Mouse (Mus musculus) retina, embryonic 14.5 days (tissue): Measurements from ENCODE around the gene Cdc7.

ENCODE experiments used
- DNase-seq: peaks from one replicate; pipeline ENCODE4 v3.0.0-alpha.2; 2015; ENCODE audit warnings: low spot score

Cdc7 gene

DNA sequence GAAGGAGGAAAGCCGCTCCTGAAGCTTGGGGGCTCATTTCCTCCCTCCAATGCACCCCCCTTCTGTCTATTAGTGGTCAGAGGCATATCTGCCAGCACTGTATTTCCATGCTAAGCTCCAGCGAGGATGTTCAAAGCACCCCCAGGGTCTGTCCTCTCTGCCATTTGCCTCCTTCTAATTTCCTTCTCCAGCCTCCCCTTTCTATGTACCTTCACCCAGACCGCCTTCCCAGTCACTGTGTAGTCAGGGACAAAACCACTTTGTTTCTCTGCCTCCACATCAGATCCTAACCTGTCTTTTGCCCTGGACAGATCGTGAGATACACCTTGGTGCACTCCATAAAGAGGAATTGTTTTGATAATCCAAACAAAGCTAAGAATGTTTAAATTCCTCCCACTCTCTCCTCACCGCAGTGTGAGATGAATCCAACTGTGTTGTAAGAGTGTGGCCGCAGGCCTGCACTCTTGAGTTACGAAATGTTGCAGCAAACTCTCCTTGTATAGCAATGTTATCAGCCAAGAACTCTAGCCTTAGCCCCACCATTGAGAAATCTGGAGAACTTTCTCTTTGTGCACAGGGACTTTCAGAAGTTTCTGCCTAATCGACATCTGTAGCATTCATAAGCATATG lies 27.3 kb downstream of the Cdc7 start:
- DNase-seq, result no peak

DNA sequence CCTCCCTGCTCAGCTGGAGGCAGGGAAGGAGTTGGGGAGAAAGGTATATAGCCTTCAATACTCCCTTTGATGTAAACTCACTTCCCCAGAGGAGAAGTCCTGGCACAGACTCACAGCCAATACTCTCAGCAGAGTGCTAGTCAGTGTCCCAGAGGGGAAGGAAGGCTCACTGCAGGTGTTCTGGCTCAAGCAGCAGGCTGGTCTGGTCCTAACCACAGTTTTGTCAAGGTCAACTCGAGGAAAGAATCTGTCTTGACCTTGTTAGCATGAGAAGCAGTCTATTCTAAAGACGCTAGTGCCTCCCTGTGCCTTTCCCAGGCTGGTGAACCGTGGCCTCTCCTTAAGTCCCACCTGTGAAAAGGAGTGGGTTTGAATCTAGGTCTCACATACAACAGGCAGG lies 30.6 kb downstream of the Cdc7 start:
- no peak for DNase-seq

DNA sequence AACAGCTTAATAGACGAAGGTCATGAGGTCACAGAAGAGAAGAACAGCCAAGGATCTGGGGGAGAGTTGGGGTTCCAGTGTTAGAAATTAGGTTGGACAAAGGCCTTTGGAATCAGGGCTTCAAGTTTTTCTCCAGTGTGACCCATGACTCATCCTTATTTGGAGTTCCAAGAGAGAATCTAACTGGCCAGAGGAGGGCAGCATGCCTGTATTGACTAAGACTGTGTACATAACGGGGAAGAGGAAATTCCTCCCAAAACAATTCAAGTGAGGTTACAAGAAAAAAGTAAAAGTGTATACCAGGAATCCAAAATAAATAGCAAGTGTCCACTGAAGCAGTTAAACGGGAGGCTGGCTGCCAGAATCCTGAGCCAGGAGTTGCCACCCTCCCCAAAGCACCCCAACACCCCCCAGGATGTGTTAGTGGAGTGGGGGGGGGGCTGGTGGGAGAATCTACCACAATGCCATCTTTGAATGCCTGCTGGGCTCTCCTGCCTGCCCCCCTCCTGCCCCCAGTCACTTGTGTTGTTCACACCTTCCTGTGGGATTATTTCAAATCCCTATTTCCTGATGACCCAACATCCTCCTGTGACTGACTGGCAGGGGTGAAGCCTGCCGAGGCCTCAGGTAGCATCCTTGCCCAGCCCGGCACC lies 31.9 kb downstream of the Cdc7 start:
- peak; percentile 64 for DNase-seq

DNA sequence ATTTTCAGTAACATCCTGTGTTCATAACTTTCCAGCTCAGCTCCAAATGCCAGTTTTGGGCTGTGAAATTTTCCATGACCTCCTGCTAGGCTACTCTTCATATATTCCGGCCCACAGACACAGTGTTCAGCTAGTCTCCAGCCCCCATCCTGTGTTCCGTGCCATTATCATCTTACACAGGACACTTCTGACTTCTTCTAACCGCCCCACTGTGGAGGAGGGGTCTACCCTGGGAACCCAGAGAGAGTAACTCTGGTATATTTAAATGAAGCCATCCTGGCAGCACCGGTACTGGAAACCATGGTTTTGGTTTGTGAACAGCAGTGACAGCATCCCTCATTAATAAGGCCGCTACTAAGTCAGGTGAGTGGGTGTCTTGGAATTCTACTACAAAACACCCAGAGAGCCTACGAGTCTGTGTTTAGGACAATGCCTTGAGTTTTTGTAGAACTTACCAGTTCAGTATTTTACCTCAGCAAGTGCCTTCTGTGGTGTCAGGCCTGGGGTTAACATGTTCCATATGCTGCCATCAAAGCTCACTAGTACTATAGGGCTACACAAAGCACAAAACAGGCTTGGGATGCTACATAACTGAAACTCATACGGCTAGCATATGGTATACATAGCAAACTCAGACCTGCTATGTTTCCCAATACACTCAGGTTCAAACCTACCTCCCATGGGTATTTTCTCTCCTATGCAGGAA lies 32.6 kb downstream of the Cdc7 start:
- DNase-seq, result no peak

DNA sequence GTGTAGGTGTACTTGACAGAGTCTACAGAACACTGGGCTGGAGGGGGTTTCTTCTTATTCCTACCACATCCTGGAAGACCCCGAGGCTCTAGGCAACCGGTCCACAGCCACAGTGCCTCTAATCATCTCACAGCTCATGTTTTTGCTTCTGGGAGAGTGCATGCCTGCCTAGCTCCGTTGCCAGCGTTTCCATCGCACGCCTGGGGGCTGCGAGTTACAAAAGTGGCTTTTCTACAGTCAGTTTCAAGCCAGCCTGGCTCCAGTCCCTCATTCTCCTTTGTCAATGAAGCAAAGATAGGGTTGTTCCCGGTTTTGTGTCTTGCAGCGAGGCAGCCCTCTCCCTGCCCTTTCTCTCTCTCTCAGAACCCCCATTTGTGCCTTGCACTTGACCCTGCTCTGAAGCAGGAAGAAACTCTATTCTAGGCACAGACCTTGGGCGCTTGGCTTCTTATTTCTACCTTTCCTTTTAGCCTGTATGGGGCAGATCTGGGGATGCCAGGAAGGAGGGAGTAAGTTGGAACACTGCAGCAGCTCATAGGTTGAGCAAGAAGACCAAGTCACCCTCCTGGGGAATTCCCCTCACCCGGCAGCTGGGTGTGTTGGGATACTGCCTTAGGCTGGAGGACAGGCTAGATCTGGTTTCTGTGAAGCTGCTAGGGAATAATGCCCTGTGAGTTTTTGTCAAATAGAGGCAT lies 37.4 kb downstream of the Cdc7 start:
- no peak for DNase-seq

DNA sequence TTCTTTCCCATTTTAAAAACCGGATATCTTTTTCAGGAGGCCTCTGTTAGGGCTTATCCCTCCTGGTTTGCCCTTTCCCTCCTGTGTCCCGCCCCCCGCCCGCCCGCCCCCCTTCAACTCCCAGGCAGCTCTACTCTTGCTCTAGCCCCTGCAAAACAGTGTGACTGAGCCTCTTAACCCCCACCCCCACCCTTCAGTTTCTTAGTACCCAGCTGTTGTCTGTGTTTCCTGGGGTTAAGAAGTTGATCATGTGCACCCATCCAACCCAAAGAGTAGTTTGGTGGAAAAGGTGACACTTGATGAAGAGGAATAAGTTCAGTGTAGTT lies 37.9 kb downstream of the Cdc7 start:
- no peak for DNase-seq

DNA sequence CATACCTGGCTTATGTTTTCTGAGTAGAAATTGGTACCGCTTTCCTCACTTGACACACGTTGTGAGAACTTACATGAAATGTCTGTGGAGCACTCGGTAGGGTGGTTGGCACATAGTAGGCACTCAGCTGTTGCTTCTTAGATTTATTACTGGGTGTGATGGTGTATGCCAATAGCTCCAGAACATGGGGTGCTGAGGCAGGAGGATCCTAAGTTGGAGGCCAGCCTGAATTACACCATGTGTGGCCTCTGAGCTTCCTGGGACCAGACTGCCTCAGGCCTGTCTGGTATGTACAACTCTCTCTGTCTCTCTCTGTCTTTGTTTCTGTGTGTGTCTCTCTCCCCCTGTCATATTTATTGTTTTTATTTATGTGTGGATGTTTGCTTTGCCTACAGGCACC lies 45.6 kb downstream of the Cdc7 start:
- DNase-seq, result no peak

DNA sequence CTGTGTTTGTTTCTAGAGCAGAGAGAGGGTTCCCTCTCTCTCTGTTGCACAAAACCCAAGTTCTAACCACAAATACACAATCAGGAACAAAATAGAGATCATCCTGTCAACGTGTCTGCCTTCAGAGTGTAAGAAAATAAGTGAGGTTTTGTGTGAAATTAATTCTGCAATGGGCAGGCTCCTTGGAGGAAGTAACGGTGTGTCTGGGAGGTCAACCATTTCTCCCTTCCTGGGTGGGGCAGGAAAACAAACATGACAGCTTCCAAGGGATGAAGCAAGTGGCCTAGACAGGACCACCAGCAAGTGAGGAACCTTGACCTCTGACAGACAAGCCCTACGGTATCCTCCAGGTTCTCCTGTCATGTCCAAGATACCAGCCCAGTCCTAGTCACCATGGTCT lies 46.2 kb downstream of the Cdc7 start:
- no peak for DNase-seq

DNA sequence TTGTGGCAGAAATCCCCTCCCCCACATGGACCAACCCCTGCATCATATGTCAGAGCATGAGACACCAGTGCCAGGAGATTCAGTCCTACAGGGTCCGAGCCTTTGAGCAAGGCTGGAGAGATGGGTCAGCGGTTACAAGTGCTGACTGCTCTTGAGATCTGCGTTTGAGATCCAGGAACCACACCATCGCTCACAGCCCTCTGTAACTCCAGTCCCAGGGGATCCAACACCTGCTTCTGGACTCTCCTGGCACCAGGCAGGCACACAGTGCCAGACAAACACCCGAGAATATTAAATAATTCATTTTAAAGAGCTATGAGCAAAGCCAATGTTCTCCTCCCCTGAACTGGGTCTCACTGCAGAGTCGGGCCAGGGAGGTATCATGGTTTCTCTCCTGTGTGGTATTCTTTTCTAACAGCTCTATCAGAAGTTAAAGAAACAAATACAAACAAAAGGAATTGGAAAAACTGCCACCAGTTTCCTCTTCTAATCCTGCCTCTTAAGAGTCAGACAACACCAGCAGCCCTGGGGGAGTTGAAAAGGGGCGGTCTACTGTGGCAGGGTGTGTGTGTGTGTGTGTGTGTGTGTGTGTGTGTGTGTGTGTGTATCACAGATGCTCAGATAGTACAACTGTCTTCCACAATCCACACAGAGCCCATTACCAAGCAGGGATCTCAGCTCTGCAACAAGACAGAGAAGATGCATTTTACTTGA lies 47.4 kb downstream of the Cdc7 start:
- DNase-seq, result no peak

DNA sequence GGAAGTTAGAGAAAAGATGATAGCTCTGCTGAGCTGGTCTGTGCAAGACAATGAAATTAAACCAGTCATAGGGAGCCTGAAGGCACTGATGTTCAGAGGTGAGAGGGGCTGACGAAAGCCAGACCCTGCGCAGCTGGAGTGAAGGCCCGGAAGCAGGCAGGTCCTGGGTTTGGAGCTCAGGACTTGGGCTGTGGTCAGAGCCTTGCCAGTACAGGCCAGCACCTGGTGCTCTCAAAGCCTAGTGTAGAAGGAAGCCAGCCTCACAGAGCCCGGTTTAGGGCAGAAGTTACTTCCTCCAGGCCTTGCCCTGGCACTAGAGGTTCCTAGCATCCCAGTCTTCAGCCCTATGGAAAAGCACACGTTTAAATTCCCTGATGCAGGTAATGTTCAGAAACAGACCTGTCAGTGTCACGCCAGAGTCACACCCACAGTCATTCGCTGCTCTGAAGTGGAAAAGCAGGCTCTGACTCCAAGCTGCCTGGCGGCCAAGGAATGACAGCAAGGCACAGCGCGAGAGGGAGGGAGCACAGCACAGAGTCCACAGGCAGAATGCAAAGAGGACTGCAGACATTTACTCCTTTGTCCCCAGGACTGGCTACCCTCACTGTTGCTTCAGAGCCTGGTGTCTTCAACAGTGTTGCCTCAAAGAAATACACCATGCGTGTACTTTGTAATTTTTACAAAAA lies 48.1 kb downstream of the Cdc7 start:
- no peak for DNase-seq

DNA sequence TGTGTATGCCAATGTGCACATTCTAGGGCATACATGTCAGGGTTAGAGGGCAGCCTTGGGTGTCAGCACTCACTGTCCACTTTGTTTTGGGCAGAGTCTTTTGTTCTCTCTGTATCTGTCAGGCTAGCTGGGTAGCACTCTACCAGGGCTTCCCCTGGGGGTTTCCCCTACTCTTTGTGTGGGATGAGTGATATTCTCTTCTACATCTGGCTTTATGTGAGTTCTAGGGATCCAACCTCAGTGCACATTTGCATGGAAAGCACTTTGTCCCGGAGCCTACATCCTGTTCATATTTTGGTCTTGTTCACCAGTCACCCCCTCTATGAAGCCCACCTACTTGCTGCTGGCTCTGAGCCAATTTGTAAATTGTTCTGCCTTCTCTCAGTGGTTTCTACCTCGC lies 49.3 kb downstream of the Cdc7 start:
- DNase-seq, result no peak

DNA sequence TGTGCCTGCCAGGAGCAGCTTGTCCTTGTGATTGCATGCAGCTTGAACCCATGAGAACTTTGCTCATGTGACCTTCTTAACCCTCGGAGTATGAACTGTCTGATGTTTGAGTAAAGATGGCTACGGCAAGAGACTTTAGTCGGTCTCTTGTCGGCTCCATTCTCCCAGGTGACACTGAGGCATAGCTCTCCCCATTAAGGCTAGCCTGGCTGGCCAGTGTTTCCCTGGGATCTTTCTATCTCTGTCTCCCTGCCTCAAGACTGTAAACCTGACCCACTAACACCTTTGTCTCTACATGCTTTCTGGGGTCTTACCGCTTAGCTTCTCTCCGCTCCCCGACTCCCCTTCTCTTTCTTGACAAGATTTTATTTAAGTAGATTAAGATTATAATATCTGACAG lies 50.0 kb downstream of the Cdc7 start:
- DNase-seq, result no peak

DNA sequence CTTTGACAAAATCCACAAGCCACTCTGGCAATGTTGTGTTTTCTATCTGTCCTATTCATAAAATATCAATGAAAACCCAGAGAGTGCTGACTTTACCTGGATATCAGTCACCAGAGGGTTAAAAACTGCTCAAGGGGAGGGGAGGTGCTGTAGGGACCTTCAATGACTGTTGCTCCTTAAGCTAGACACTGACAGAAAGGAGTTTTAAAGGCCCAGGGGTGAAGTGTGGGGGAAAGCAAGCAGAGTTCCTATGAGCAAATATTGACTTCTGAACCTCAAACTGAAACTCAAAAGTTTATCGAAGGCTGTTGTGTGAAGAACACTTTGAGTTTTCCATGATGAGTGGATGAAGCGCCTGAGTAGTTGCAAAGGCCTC lies 50.9 kb downstream of the Cdc7 start:
- no peak for DNase-seq

DNA sequence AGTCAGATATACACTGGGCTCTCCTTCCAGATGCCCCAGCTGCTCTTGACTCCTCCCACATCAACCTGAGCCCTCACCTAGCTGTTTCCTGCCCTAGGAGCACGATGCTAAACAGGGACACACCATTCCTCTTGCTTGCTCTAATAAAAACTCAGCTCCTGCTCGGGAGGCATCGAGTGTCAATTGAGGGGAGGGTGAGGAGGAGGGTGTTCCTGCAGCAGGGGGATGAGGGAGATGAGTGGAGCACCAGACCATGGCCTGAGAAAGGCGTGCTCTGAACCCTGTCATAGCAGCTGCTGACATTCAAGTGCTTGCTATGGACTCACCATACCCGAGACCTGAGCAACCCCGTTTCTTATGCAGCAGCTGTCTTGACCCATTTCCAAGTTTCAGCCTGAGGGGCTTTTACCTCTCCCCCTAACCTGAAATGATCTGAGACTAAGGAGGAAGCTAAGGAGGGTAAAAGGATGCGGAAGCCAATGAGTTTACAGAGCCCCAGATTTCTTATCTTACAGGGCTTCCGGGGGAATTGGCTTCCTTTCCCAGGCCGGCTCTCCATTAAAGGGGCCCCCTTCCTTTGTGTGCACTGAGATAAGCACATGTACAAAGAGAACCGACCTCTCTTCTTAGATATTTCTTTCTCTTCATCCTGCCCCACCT lies 51.4 kb downstream of the Cdc7 start:
- DNase-seq, result no peak

DNA sequence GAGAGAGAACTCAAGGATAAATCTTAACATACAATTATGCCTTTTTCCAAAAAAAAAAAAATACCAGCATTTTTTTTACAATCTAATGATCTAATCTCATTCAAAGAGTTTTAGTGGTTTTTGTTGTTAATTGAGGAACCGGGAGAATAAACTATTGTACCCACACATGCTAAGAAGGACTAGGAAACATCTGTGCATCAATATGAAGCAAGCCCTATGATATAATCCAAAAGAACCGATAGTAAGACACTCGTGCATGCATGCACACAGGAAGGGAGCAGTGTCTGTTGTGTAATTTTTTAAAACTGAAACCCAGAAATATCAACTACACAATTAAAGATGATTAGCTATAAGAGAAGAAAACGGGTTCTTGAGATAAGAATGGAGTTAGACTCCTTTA lies 52.4 kb downstream of the Cdc7 start:
- no peak for DNase-seq

DNA sequence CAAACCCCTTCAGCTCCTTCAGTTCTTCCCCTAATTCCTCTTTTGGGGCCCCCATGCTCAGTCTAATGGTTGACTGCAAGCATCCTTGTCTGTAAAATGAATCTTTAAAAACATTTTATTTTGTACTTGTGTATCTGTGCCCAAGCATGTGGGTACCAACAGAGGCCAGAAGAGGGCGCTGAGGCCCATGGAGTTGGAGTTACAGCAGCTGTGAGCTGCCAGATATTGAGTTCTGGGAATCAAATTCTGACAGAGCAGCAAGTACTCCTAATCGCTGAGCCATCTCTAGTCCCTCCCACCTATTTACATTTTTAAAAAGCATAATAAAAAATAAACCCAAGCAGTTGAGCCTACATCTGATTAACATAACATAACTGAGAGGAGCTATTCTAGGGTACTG lies 53.4 kb downstream of the Cdc7 start:
- DNase-seq, result no peak

DNA sequence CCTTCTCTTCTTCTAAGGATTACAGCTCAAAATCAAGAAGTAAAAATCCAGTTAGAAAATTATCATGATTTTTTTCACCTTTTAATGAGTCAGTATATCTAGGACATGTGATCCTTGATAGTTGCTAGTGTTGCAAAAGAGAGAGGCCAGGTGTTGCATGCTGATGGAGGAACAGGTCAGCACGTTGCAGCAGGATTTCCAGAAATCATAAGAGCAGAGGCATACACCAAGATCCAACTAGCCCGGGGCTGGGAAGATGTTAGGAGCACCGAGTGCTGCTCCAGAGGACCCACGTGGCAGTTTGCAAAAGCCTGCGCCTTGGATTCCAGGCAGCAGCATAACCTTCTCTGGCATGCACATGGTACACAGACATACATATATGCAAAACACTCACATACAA lies 54.9 kb downstream of the Cdc7 start:
- DNase-seq, result no peak

DNA sequence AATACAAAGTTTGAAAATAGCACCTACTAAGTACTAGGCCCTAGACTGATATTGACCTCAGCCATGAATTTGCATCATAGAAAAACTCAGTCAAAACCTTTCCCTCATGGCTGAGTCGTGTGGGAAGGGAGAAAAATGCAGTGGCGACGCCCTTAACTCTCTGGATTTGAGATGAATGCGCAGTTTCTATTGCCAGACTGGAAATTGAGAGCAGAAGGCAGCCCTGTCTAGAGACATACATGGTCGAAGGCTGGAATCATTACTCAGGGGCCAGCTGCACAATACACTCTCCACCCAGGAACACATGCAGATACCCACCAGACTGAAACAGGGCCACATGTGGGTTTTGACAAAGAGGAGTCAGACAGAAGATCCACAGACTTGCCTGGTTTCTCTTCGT lies 55.8 kb downstream of the Cdc7 start:
- no peak for DNase-seq

DNA sequence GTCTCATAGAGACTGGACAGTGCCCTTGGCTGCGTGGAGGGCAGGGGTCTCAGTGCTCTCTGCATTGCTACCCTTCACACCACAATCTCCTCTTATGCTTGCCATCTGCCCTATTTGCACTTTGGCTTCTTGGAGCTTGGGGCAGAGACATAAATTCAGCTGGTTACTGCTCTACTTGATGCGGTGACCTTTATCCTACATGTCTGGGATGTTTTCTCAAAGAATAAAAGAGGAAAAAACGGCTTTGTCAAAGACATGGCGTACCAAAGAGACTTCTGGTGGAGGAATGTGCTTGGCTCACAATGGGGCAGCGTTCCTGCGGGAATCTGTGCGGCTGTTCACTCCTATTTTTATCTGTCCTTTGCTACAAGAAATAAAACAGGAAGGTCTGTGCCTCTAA lies 56.2 kb downstream of the Cdc7 start:
- no peak for DNase-seq

DNA sequence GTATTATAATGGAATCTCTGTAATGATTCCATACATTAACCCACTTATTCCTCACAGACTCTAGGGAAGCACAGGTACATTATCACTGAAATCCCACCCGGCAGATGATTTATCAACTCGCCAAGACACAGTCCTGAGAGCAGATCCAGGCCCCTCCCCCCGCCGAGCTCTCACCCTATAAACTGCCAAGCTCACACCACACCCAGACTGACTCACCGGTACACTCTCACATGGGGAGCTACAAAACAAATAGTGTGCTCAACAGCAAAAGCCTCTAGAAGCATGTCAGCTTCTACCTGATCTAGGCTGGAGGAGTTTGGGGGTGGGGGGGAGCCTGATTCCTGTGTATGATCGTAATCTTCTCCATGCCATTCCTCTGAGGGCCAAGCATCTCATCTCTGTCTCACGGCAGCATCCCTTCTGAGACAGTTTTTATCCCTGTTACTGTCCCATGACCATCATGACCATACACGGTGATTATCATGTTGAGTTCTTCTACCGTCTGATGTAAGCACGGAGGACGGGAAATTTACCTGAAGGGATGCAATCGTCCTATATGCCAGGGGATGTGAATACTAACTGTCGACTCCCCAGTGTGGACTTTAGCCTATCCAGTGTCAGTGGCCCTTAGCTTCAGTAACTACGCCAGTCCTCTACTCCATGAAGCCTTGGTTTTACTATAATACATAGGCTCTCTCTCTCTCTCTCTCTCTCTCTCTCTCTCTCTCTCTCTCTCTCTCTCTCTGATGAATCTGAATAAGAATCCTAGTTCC lies 57.4 kb downstream of the Cdc7 start:
- no peak for DNase-seq

DNA sequence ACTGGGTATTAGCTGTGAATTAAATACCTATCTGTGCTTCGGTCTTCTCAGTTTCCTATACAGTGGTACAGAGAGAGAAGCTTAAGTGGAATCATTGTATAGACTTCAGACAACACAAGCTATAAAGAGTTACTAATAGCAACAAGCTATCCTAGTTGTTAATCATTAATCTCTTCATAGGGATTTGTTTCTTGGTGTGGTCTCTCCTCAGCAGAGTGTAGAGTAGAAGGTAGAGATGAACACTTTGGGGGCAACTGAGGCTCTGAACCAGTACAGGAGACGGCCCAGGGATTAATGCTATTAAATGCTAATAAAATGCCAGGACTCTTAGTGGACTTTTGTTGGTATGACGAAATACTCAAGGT lies 57.9 kb downstream of the Cdc7 start:
- no peak for DNase-seq
